Mouse (Mus musculus) layer of hippocampus, adult 9-11 months (tissue): ENCODE measurements at regions not wholly inside any gene's neighbourhood (a gene's known extent, or its start where the extent isn't known, plus 50 kb on each side); places are given as distances from the start of the nearest gene placed in this dataset.

ENCODE experiments used
- DNase-seq: peaks from one replicate; pipeline ENCODE4 v3.0.0; 2022

GRCm38 (mm10) chr5:126034846-126035245 is 503.3 kb downstream of the Tmem132b start:
- no peak for DNase-seq

- DNase-seq = no peak
Measured at GRCm38 (mm10) chr5:126036686-126037085, 505.1 kb downstream of the Tmem132b start.

- no peak for DNase-seq
Measured at GRCm38 (mm10) chr5:126045761-126046160, 514.2 kb downstream of the Tmem132b start.

- DNase-seq = no peak
Measured at GRCm38 (mm10) chr5:126063644-126064043, 532.1 kb downstream of the Tmem132b start.

- DNase-seq = no peak
Measured at GRCm38 (mm10) chr5:126079281-126079838, 547.8 kb downstream of the Tmem132b start.

GRCm38 (mm10) chr5:126088251-126088914 is 556.8 kb downstream of the Tmem132b start:
- no peak for DNase-seq

GRCm38 (mm10) chr5:126093196-126093595 is 561.6 kb downstream of the Tmem132b start:
- DNase-seq = no peak

GRCm38 (mm10) chr5:126096616-126097261 is 565.2 kb downstream of the Tmem132b start:
- DNase-seq = no peak

GRCm38 (mm10) chr5:126097262-126097628 is 565.7 kb downstream of the Tmem132b start:
- no peak for DNase-seq

GRCm38 (mm10) chr5:126098433-126098832 is 566.9 kb downstream of the Tmem132b start:
- no peak for DNase-seq

- DNase-seq = no peak
Measured at GRCm38 (mm10) chr5:126099931-126100330, 568.4 kb downstream of the Tmem132b start.

- no peak for DNase-seq
Measured at GRCm38 (mm10) chr5:126104464-126104863, 572.9 kb downstream of the Tmem132b start.

GRCm38 (mm10) chr5:126104883-126105282 is 573.3 kb downstream of the Tmem132b start:
- DNase-seq = no peak

- DNase-seq = no peak
Measured at GRCm38 (mm10) chr5:126105446-126105845, 573.9 kb downstream of the Tmem132b start.

GRCm38 (mm10) chr5:126107020-126107419 is 575.4 kb downstream of the Tmem132b start:
- DNase-seq = no peak

GRCm38 (mm10) chr5:126108837-126109236 is 577.3 kb downstream of the Tmem132b start:
- no peak for DNase-seq

GRCm38 (mm10) chr5:126117291-126117690 is 585.7 kb downstream of the Tmem132b start:
- no peak for DNase-seq

- DNase-seq = no peak
Measured at GRCm38 (mm10) chr5:126117906-126118521, 586.4 kb downstream of the Tmem132b start.

- no peak for DNase-seq
Measured at GRCm38 (mm10) chr5:126118731-126119130, 587.2 kb downstream of the Tmem132b start.

GRCm38 (mm10) chr5:126123216-126123615 is 591.6 kb downstream of the Tmem132b start:
- DNase-seq = no peak

- DNase-seq = no peak
Measured at GRCm38 (mm10) chr5:126127486-126127885, 595.9 kb downstream of the Tmem132b start.

- no peak for DNase-seq
Measured at GRCm38 (mm10) chr5:126148908-126149307, 617.3 kb downstream of the Tmem132b start.

GRCm38 (mm10) chr5:126155216-126155880 is 623.8 kb downstream of the Tmem132b start:
- DNase-seq = no peak
